Mouse (Mus musculus) lung, embryonic 15.5 days (tissue): ENCODE data around the gene Pxt1. TPM values are rescaled to one million over a fixed set of nuclear protein-coding genes. Genes with fewer than 3 reads are reported as not detected.

Experiments
- ATAC-seq: fragments of 200-750 bp; cut with Nextera tagmentation; 2 replicates; pipeline ENCODE4 v1.8.0; 2017; ENCODE audit warnings: moderate number of reproducible peaks, borderline replicate concordance; ENCODE audit not compliant: low FRiP score, low TSS enrichment; ENCODE audit errors: extremely low read depth
- H3K27ac ChIP-seq: fragments of 300-500 bp; sonication (generic); 2 replicates; pipeline ENCODE4 v1.5.1; 2015; ENCODE audit warnings: moderate library complexity, mild to moderate bottlenecking, inconsistent platforms
- H3K27me3 ChIP-seq: fragments of 300-500 bp; sonication (generic); 2 replicates; pipeline ENCODE4 v1.6.1; 2015; ENCODE audit warnings: inconsistent platforms
- H3K36me3 ChIP-seq: fragments of 300-500 bp; sonication (generic); 2 replicates; pipeline ENCODE4 v1.6.1; 2015; ENCODE audit warnings: inconsistent platforms
- H3K4me1 ChIP-seq: fragments of 300-500 bp; sonication (generic); 2 replicates; pipeline ENCODE4 v1.6.1; 2015; ENCODE audit warnings: inconsistent platforms
- H3K4me2 ChIP-seq: fragments of 300-500 bp; sonication (generic); 2 replicates; pipeline ENCODE4 v1.6.1; 2015; ENCODE audit warnings: inconsistent platforms, mild to moderate bottlenecking, moderate library complexity
- H3K4me3 ChIP-seq: fragments of 300-500 bp; sonication (generic); 2 replicates; pipeline ENCODE4 v1.5.1; 2015; ENCODE audit warnings: mild to moderate bottlenecking, inconsistent platforms
- H3K9ac ChIP-seq: fragments of 300-500 bp; sonication (generic); 2 replicates; pipeline ENCODE4 v1.6.1; 2015; ENCODE audit warnings: inconsistent platforms
- H3K9me3 ChIP-seq: fragments of 300-500 bp; sonication (generic); 2 replicates; pipeline ENCODE4 v1.6.1; 2016; ENCODE audit warnings: inconsistent platforms
- WGBS: fragments of 180-500 bp; shearing (Covaris S2); methylation state at CpG from one replicate; pipeline ENCODE4 v1.1.7; 2015; 5-methylcytosine and 5-hydroxymethylcytosine counted together
- polyA plus RNA-seq: library from polyadenylated mRNA; unstranded; fragments of >200 nt; fragmentation: Nextera tagmentation; extraction: Ambion mirVana; gene quantifications from 2 replicates; pipeline ENCODE4 v1.2.1, GENCODE M21; 2015

The Pxt1 gene
- polyA plus RNA-seq, 1 experiment from 2014 or later, result 0.15 TPM

DNA sequence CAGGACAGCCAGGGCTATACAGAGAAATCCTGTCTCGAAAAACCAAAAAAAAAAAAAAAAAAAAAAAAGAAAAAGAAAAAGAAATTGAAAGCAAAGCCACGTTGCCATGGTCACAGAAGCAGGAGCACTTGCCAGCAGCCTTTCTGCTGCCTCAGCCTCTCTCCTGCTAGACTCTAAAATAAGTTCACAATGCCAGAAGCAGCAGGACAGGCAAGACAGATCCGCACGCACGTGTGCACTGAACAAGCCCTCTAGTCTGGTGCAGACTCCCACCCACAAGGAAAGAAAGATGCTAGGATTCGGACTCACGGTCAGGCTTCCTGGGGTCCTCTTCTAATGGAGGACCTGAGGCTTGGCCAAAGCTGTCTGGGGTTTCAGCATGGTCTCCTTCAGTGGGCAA, 35.7 kb downstream of the Pxt1 start:
- no peak for ATAC-seq
- H3K9ac ChIP-seq, result no peak overlapping the region
- H3K4me2 ChIP-seq, result no peak overlapping the region
- no peak overlapping the region for H3K27ac ChIP-seq
- H3K9me3 ChIP-seq, result no peaks in the 10 kb centered on the region
- H3K4me3 ChIP-seq, result no peak overlapping the region
- no peaks in the 10 kb centered on the region for H3K36me3 ChIP-seq
- peaks cover 9% of the 10 kb centered on the region; the same call in 1 of the 2 replicates for H3K4me1 ChIP-seq
- 71% methylated on average over 7 of the region's 7 CpGs for WGBS
- no peaks in the 10 kb centered on the region for H3K27me3 ChIP-seq

DNA sequence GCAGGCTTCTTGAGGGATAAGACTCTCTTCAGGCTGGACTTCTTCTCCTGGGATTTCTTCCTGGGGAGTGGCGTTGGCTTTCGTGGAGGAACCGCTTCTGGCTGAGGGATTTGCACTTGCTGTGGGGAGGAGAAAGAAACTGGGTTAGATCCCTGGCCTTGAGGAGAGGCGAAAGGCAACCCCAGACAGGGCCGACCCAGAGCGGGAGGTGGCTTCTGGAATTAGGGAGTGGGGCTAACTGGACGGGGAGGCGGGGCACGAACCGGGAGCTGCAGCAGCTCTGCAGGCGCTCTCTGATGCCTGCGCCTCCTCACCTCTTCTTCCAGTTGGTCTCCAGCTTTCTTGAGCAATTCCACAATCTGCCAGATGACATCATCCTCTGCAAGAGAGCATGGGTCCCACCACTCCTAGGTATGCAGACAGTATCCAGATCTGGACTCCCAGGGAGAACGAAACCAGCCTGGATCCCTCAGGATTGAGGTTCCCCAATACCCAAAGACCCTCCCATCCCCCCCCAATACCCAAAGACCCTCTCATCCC, 38.2 kb downstream of the Pxt1 start:
- Histone ChIP-seq H3K4me1 (peaks cover 9% of the 10 kb centered on the region; the same call in 1 of the 2 replicates), H3K27me3 (no peaks in the 10 kb centered on the region), H3K9ac (no peak overlapping the region), H3K4me2 (no peak overlapping the region), H3K27ac (no peak overlapping the region), H3K36me3 (no peaks in the 10 kb centered on the region), H3K9me3 (no peaks in the 10 kb centered on the region), H3K4me3 (no peak overlapping the region)
- ATAC-seq, result no peak
- 65% methylated on average over 13 of the region's 13 CpGs for WGBS

DNA sequence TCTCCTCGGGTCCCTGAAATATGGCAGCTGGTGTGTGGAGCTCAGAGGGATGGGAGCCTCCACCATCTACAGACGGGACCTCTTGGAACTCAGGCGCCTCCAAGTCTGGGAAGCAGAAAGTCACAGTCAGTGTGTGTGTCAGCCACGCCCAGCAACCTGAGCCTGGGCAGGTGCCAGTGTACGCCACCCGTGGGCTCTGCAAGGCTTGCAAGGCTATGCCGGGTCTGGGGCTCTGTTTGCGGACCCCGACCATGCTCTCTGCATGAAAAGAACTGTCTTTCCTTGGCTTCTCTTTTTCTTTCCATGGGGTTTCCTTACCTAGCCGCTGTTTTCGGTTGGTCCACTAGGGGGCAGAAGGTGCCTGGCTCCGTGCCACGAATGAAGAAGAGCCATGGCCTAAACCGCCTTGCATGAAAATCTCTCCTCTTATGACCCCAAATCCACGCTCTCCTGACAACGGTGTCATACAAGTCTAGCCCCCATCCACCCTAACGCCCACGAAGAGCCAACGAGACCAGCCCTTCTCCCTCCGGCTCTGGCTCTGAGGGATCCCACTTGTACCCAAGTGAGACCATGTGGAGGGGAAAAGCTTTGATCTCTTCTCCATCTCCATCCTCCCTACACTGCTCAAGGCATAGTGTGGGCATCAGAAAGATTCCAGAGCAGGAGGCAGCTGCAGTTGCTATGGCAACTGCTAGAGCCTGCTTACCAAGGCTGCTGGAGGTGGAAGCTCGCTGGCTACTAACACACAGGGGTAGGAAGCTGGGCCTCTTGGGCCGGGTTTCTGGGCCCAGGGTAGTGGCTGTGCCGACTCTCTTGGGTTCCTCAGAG, 38.9 kb downstream of the Pxt1 start:
- no peak overlapping the region for H3K9ac ChIP-seq

DNA sequence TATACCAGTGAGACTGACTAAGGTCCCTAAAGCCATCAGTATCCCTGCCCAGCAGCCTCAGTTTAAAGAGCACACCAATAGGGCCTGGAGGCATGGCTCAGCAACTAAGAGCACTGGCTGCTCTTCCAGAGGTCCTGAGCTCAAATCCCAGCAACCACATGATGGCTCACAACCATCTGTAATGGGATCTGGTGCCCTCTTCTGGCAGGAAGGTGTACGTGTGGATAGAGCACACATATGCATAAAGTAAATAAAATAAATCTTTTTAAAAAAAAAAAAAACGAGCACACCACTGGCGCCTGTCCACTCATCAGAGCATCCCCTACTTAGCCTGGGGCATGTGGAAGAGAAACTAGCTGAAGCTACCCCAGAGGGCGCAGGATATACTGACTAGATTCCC, 42.1 kb downstream of the Pxt1 start:
- no peak overlapping the region for H3K27ac ChIP-seq
- no peak overlapping the region for H3K9ac ChIP-seq
- 58% methylated on average over 4 of the region's 4 CpGs for WGBS
- no peaks in the 10 kb centered on the region for H3K9me3 ChIP-seq
- H3K4me2 ChIP-seq, result no peak overlapping the region
- no peaks in the 10 kb centered on the region for H3K4me1 ChIP-seq
- H3K27me3 ChIP-seq, result no peaks in the 10 kb centered on the region
- ATAC-seq, result no peak
- no peak overlapping the region for H3K4me3 ChIP-seq
- H3K36me3 ChIP-seq, result no peaks in the 10 kb centered on the region

More for the DNA sequence above, 38.9 kb downstream of the Pxt1 start:
- Histone ChIP-seq H3K4me2 (no peak overlapping the region), H3K9me3 (no peaks in the 10 kb centered on the region), H3K36me3 (no peaks in the 10 kb centered on the region), H3K27me3 (no peaks in the 10 kb centered on the region), H3K27ac (no peak overlapping the region), H3K4me1 (peaks cover 7% of the 10 kb centered on the region; the same call in 1 of the 2 replicates), H3K4me3 (no peak overlapping the region)
- no peak for ATAC-seq
- WGBS, result 25% methylated on average over 23 of the region's 23 CpGs

- ATAC-seq, result no peak
- H3K36me3 ChIP-seq, result no peaks in the 10 kb centered on the region
- no peaks in the 10 kb centered on the region for H3K27me3 ChIP-seq
- H3K4me3 ChIP-seq, result no peak overlapping the region
- H3K9ac ChIP-seq, result no peak overlapping the region
- H3K27ac ChIP-seq, result no peak overlapping the region
- H3K4me2 ChIP-seq, result no peak overlapping the region
- H3K4me1 ChIP-seq, result no peaks in the 10 kb centered on the region
- no peaks in the 10 kb centered on the region for H3K9me3 ChIP-seq
- whole genome bisulfite sequencing, result 64% methylated on average over 19 of the region's 19 CpGs
Observed at GRCm38 (mm10) chr17:28899427-28899826, 44.2 kb downstream of the Pxt1 start.

DNA sequence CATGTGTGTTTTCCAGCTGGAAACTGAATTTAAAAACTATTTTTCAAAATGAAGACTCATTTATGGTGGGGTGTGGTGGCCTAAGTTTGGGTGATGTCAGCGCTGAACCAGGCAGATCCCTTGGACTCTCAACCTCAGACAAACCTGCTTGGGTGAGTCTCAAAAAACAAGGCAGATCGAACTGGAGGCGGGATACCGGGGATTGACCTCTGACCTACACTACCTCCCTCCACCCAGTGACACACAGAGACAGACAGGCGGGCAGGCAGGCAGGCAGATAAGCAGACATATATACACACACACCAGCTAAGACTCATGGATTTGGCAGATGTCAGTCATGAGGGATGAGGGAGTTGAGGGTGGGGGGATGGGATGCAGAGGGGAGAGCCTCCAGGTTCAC, 45.4 kb downstream of the Pxt1 start:
- no peak overlapping the region for H3K4me2 ChIP-seq
- no peaks in the 10 kb centered on the region for H3K4me1 ChIP-seq
- no peak overlapping the region for H3K4me3 ChIP-seq
- WGBS, result 68% methylated on average over 5 of the region's 5 CpGs
- no peak overlapping the region for H3K27ac ChIP-seq
- no peaks in the 10 kb centered on the region for H3K36me3 ChIP-seq
- H3K27me3 ChIP-seq, result no peaks in the 10 kb centered on the region
- no peaks in the 10 kb centered on the region for H3K9me3 ChIP-seq
- no peak overlapping the region for H3K9ac ChIP-seq
- ATAC-seq, result no peak

DNA sequence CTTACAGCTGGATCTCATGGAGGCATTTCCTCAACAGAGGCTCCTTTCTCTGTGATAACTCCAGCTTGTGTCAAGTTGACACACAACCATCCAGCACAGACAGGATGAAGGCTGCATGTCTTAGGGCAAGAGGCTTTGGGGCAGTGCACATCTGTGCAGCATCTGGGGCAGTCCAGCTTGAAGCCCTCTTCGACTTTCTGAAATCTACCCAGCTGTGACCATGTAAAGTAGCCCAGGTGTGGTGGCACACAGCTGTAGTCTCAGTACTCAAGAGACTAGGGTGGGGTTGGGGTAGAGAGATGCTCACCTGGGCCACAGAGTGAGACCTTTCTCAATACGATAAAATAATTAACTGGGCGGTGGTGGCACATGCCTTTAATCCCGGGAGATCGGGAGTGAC, 45.8 kb downstream of the Pxt1 start:
- Histone ChIP-seq H3K36me3 (no peaks in the 10 kb centered on the region), H3K27me3 (no peaks in the 10 kb centered on the region), H3K4me2 (no peak overlapping the region), H3K9ac (no peak overlapping the region), H3K27ac (no peak overlapping the region), H3K4me3 (no peak overlapping the region), H3K4me1 (no peaks in the 10 kb centered on the region), H3K9me3 (no peaks in the 10 kb centered on the region)
- no peak for ATAC-seq
- WGBS, result 84% methylated on average over 5 of the region's 5 CpGs

GRCm38 (mm10) chr17:28896095-28896780, 47.4 kb downstream of the Pxt1 start:
- no peak overlapping the region for H3K9ac ChIP-seq
- H3K9me3 ChIP-seq, result no peaks in the 10 kb centered on the region
- no peaks in the 10 kb centered on the region for H3K4me1 ChIP-seq
- H3K36me3 ChIP-seq, result no peaks in the 10 kb centered on the region
- 86% methylated on average over 11 of the region's 11 CpGs for WGBS
- no peak overlapping the region for H3K27ac ChIP-seq
- no peak overlapping the region for H3K4me2 ChIP-seq
- no peaks in the 10 kb centered on the region for H3K27me3 ChIP-seq
- ATAC-seq, result no peak
- H3K4me3 ChIP-seq, result no peak overlapping the region

DNA sequence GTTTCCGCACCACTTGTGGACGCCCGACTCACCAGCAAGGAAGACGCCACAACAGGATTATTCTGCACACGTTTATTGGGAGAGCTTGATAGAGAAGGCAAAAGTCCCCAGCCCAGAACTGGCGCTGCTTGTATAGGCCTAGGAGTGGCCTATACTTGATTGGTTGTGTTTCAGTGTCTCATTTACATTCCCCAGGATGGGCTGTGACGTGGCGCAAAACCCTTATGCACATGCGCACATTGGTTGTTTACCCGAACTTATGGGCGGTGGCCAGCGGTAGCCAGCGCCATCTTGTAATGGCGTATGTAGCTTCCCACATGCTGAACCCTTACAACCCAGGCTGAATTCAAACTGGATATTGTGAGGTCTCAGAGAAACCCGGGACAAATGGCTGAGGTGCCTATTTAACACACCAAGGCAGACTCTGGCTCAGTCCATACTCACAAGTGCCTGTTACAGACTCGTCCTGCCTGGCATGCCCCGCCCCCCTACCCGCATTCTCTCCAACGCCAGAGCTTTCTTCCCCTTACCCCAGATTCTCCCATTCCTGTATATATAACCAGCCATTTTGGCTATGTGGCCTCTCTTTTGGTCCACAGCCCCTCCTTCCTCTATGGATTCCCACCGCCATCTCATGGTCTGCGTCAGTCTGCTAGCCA, 48.3 kb downstream of the Pxt1 start:
- ATAC-seq, result no peak
- H3K4me2 ChIP-seq, result no peak overlapping the region
- WGBS, result 92% methylated on average over 21 of the region's 21 CpGs
- no peak overlapping the region for H3K9ac ChIP-seq
- no peak overlapping the region for H3K4me3 ChIP-seq
- H3K9me3 ChIP-seq, result no peaks in the 10 kb centered on the region
- no peaks in the 10 kb centered on the region for H3K36me3 ChIP-seq
- no peaks in the 10 kb centered on the region for H3K4me1 ChIP-seq
- H3K27ac ChIP-seq, result no peak overlapping the region
- no peaks in the 10 kb centered on the region for H3K27me3 ChIP-seq

- Histone ChIP-seq H3K4me3 (no peak overlapping the region), H3K9me3 (no peaks in the 10 kb centered on the region), H3K4me1 (no peaks in the 10 kb centered on the region), H3K27me3 (no peaks in the 10 kb centered on the region), H3K4me2 (no peak overlapping the region), H3K9ac (no peak overlapping the region), H3K27ac (no peak overlapping the region), H3K36me3 (no peaks in the 10 kb centered on the region)
- ATAC-seq, result no peak
- 75% methylated on average over 11 of the region's 11 CpGs for whole genome bisulfite sequencing
Observed at GRCm38 (mm10) chr17:28894050-28894767, 49.4 kb downstream of the Pxt1 start.

DNA sequence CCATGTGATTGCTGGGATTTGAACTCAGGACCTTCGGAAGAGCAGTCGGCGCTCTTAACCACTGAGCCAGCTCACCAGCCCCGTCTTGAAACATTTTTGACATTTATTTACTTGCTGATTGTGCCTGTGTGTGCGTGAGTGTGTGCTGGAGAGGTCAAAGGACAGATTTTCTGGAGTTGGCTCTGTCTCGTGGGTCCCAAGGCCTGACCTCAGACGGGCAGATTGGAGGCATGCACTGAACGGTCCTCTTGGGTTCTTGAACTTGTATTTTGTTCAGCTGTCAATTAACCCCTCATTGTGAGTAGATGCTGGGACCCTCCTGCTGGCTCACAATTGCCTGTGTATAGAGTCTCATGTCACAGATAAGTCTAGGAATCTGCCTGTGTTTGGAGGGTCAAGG, 57.4 kb downstream of the Pxt1 start:
- H3K4me1 ChIP-seq, result 0 out of 2 replicates have a peak, but pooled peaks cover 8% of the 10 kb centered on the region
- no peak for ATAC-seq
- WGBS, result 68% methylated on average over 8 of the region's 8 CpGs

More for the DNA sequence above, 57.4 kb downstream of the Pxt1 start:
- Histone ChIP-seq H3K4me2 (no peak overlapping the region), H3K36me3 (no peaks in the 10 kb centered on the region), H3K9me3 (no peaks in the 10 kb centered on the region), H3K9ac (no peak overlapping the region), H3K27me3 (peaks cover 4% of the 10 kb centered on the region), H3K4me3 (no peak overlapping the region), H3K27ac (no peak overlapping the region)
